Mouse (Mus musculus): ENCODE measurements around the gene Fgfr2. TPM values are rescaled to one million over a fixed set of nuclear protein-coding genes. Genes with fewer than 3 reads are reported as not detected.

Fgfr2 gene
- total RNA-seq, 2 experiments from 2014 or later, result 190 to 480 TPM

DNA sequence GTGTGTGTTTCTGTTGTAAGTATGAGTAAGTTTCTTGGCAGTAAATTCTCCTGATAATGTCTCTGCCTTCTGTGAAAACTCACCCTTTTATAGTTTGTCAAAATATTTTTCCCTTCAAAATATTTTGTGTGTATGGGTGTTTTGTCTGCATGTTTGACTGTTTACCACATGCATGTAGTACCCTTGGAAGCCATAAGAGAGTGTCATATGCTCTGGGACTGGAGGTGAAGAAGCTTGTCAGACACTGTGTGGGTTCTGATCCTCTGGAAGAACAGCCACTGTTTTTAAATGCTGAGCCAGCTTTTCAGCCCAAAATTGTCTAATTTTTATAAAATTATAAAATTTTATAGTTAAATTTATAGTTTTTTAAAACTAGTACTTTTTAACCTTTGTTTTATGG is 188.4 kb downstream of the Fgfr2 start:
- no peak for DNase-seq

GRCm38 (mm10) chr7:132933331-132933730 is 189.8 kb downstream of the Fgfr2 start:
- DNase-seq, result no peak

DNA sequence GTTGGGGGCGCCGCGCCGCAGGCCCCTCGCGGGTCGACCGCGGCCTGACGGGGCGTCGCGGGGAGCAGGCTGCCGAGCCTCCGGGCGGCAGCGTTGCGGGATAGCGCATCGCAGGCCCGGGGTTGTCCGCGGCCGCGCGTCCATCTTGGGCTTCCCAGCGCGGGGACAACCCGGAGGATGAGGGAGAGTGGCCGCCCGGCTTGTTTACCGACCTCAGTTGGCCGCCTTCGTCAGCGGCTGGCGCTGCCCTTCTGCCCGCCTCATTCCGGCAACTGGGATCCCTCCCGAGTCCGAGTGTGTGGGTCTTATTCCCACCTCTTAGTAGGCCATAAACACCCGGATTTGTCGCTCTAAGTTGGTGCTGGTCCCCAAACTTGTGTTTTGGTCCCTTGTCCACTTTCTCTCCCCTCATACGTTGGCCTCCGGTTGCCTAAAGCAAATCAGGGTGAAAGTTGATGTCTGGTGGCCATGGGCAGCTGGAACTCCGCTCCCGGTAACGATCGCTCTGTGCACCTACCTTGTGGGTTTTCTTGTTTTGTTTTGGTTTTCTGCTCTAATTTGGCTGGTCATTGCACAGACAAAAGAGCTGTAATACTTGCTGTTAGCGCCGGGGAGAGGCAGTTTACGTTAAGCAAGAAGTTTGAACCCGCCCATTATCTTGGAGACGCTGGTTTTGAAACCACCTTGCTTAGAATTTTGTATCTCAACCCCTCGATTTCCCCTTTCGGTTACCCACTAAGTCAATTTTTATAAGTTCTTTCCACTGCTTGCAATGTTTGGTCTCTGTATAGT is 191.4 kb downstream of the Fgfr2 start:
- DNase-seq, result peak; percentile 64 to 73

DNA sequence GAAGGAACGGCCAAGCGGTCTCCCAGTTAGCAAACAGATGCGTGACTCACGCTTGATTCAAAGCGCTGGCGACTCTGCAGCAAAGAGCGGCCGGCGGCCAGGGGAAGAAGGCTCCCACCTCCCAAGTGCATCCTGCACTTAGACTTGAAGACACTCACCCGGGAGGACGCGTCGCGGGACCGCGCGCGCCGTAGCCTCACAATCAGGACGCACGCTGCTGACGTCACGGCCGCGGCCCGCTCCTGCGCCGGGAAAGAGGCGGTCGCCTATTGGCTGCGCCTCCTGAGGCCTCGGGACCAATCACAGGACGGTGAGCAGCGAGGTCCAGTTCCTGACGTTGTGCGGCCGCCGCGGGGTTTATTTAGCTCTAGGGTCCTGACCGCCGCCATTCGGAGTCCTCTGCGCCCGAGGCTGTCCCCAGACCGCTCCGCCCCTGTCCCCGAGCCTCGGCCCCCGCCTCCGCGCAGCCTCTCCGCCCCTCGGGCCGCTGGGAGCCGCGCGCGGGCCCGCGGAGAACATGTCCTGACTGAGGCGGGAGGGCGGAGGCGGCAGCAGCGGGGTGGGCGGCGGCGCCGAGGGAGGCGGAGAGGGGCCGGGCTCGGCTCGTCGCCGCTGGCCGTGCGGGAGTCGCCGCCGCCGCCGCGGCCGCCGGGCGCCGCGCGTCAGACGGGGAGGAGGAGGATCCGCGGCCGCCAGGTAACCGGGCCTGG is 192.1 kb downstream of the Fgfr2 start, which contains the start of gene Zranb1:
Zranb1 (plus strand) TSS at position 293 of the 710 bp plus-strand sequence.
- peak; percentile 99 for DNase-seq

DNA sequence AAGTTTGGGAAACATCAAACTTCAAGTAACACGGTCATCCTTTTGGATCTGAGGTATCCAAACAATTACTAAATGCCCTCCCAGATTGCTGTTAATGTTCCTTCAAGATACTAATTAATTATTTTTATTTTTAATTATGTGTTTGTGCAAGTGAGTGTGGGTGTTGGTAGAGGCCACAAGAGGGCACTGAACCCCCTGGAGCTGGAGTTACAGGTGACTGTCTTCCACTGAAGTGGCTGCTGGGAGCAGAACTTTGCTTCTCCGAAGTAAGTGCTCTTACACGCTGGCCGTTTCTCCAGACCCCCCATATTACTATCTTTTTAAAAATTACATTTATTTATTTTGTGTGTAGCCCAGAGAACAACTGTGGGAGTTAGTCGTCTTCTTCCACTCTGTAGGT is 193.1 kb downstream of the Fgfr2 start:
- DNase-seq, result no peak

DNA sequence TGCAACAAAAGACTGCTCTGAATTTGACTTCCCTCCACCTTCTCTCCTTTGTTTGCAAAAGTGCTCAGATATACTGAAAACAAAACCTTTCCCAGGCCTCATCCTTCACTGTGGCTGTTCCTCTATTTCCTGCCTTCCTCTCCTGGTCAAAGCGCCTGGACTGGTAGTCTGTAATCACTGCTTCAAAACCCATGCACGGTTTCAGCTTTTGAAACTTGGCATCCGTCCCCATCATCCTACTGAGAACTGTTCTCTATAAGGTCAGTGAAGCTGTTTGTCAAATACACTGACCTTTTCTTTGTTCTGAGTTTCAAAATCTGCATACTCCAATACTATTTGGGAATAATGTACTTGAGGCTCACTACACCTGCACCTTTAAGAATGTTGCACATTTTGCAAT is 195.9 kb downstream of the Fgfr2 start:
- DNase-seq, result peak; percentile 47 to 68

GRCm38 (mm10) chr7:132925227-132925626 is 197.9 kb downstream of the Fgfr2 start:
- no peak for DNase-seq

DNA sequence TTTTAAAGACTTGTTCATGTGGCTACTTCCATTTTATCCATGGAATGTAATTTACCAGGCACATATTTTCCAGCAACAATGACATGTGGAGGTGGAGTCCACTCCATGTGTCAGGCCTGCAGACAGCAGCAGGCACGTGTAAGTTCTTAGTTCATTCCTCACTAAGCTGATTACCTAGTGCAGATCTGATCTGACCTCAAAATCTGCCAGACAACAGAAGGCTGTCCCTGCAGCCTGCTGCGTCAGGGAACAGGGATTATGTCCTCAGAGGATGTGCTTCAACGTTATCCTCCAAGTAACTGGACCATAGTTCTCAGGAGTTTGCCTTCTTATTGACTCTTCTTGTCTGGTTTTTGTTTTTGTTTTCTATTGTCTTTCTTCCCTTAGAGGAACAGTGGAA is 201.2 kb downstream of the Fgfr2 start:
- no peak for DNase-seq

- DNase-seq, result no peak
Observed at GRCm38 (mm10) chr7:132903796-132904195, 219.4 kb downstream of the Fgfr2 start.

DNA sequence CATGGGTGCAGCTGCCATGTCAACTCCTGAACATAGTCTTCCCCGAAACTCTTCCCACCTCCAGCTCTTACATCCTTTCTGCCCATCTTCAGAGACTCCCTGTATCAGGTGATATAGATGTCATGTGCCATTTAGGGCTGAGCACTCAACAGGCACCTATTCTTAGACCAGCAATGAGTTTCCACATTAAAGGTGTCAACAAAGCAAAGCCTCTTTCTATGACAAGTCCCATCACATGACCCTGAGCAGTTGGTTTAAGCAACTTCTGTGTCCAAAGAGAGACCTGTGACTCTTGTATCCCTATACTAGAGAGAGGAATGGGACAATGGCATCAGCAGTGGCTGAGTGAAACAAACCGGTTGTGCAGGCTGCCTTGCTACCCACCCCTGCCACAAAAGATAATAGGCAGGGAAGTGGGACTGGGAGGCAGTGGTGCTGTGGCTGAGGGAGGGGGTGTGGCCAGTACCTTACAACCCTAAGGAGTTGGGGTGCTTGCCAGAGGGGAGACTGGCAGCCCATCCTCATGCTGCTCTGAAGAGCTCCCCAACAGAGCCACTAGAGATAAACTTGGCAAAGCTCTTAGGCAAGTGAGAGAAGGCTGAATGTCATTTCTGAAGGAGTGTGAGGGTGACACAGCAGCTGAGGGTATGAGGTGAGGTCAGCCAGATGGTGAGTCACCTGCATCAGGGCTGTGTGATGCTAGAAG is 222.2 kb downstream of the Fgfr2 start:
- peak; percentile 53 to 54 for DNase-seq

GRCm38 (mm10) chr7:132898234-132898633 is 224.9 kb downstream of the Fgfr2 start:
- peak in 1 of 2 experiments; percentile 19 for DNase-seq

GRCm38 (mm10) chr7:132897258-132897657 is 225.9 kb downstream of the Fgfr2 start:
- DNase-seq, result no peak

DNA sequence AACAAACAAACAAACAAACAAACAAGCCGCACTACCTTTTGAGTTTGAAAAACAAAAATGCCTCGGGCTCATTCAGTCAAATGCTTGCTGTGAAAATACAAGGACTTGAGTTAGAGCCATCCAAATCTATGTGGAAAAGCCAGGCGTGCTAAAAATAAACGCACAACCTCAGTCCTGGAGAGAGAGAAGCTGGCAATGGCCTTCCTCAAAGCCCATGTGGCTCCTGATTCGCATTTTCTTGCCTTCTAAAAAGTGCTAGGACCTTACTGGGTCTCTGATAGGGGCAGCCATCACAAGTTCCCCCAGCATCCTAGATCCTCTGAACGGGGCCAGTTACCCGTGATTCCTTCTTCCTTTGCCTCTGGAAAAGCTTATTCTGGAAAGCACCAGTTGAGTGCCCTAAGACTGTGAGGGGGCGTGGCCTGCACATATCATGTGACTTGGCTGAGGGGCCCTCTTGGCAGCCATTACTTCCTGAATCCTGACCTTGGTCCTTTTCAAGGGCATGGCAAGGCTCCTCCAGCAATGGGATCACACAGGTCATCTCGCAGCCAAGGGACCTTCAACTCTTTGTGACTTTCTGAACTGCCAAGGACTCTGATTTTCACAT is 226.8 kb downstream of the Fgfr2 start:
- DNase-seq, result peak; percentile 58 to 71

DNA sequence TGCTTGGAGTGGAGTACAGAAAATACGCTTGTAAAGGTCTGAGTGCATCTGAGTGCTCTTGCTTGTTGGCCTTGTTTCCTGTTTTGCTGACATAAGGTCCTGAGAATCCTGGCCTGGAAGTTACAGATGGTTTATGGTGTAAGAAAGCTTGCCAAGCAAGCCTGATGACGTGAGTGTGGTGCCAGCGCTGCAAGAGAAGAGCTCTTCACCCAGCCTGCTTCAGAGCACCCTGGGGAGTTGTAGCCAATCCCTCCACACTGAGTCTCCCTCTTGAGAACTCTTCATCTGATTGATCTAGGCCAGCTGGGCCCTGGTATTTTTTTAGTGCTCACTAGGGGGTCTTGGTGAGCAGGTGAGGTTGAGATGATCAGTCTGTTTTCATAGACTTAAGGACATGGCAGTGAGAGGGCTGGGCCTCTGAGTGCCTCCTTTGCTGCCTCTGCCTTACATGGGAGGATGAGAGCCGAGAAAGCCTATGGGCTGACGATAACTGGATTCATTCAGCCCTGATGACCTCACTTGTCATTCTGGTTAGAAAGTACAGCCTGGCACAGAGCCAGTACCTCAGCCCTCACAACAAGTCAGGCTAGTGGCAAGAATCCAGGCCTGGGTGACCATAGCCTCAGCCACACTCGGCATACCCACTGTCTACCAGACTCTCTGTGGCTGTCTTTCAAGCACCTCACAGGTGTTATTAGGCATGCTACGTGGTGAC is 228.2 kb downstream of the Fgfr2 start:
- DNase-seq, result peak; percentile 80

GRCm38 (mm10) chr7:132893336-132893735 is 229.8 kb downstream of the Fgfr2 start:
- no peak for DNase-seq

GRCm38 (mm10) chr7:132892806-132893205 is 230.3 kb downstream of the Fgfr2 start:
- no peak for DNase-seq

DNA sequence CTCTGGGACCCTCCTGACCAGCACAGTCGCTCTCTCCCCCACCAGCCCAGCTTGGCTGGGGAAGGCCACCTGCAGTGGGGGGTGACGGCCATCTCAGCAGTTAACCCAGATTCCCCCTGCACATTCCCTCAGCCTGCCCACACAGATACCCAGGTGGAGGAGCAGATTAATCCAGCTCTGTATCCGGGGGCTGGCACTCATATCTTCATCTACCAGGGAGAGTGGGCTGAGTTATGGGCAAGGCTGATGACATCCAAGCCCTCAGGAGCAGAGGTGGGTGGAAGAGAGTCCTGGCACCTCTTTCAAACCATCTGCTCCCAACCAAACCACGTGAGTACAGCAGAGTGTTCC is 230.9 kb downstream of the Fgfr2 start:
- DNase-seq, result no peak

GRCm38 (mm10) chr7:132891561-132892310 is 231.4 kb downstream of the Fgfr2 start:
- peak in 1 of 2 experiments; percentile 10 for DNase-seq

DNA sequence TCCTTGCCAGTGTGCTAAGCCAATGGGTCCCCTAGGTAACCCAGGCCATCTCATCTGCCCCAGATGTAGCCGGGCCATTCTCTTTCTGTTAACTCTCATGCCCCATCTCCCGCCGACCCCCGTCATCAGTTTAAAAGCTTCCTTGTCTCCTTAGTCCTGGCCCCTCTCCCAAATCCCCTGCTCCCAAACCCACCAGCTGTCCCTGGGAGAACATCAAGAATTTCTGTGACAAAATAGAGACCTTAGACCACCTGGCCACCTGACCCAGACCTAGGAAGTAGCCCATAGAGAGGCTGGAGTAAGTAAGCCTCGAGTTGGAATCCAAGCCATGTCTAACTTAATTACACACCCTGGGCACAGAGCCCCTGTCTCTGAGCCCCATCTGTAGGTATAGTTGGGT is 232.9 kb downstream of the Fgfr2 start:
- no peak for DNase-seq

GRCm38 (mm10) chr7:132889691-132890090 is 233.5 kb downstream of the Fgfr2 start:
- DNase-seq, result no peak

All from adrenal gland, postnatal 36 days (tissue).